Mouse (Mus musculus) embryo, embryonic 9.5 days (tissue): Measurements from ENCODE around the gene Cfap57.
"Not testable (repeated sequence)": the region's sequence is repeated elsewhere in the genome, so short reads cannot be mapped to it uniquely, and the experiment has no call there.

Experiments used
- DNase-seq: peaks from one replicate; pipeline ENCODE4 v3.0.0-alpha.2; 2017; ENCODE audit errors: extremely low spot score

Gene Cfap57

DNA sequence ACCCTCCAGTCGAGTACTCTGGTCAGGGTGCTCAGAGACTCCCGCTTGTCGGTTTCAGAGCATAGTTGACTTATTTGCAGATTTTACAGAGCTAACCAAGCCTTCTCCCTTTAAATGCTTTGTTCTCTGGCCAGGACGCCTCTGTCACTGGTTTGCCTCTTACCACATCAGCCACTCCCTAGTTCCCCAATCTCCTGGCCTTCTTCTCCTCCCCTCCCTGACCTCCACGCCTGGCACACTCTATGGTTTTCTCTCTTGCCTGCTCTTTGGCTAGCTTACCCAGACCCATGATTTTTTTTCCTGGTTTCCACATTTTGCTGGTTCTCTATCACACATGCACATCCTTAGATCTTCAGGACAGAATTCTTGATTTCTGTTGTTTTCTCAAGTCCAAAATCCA is 102.4 kb downstream of the Cfap57 start:
- no peak for DNase-seq

DNA sequence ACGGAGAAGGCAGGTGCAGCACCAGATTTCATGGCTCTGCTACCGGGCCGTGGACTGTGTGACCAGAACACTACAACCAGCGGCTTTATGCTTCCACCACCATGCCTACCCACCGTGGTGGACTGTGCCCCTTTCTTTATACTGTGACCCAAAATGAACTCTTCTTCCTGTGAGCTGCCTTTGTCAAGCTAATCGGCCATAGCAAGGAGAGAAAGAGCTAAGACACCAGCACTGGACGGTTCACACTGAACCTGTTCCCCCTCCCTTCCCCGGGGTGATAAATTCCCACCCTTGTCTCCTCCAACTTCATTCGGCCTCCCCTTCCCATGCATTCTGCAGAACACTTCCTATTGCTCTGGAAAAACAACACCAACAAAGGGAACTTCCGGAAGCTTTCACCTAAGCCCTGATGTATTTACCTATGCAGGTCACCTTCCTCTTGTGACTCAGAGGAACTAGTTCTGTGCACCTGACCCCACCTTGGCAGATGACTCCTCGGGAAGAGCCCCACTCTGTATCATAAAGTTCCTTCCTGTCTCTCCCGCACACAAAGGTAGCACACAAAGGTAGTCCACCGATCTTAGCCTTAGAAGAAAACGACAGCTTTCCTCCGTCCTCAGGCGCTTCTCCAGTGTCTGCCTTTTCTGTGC is 103.0 kb downstream of the Cfap57 start:
- DNase-seq, result no peak

DNA sequence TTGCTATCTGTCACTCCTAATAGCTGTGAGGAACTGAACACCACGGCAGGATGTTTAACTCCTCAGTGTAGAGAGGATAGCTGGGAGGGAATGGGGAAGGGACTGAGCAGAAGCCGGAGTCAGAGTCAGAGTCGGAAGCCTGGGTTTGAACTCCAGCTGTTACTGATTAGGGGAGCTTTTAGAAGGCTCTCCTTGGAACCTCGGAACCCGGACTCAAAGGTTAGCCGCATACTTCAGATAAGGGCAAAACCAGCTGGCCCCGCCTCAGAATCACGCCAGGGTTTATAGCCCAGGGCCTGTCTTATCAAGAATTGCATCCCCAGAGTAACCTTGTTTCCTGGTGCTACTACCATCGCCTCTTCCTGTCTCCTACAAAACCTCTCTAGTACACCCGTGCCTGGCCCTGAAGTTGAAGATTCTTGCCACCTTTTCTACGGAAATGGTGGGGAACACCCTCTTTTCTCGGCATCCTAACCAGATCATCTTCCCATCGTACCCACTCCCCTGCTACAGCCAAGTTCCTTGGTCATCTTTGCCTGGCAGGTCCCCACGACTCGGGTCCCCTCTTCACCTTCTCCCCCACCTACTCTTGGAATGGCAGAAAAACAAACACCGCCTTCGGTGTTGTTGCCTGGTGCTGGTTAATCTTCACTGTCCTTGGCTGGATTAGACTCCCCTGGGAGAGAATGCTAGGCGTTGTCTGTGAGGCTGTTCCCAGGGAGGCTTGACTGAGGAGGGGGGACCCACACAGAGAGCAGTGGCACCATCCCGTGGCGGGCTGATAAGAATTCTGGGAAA is 103.7 kb downstream of the Cfap57 start:
- DNase-seq, result peak; percentile 27

DNA sequence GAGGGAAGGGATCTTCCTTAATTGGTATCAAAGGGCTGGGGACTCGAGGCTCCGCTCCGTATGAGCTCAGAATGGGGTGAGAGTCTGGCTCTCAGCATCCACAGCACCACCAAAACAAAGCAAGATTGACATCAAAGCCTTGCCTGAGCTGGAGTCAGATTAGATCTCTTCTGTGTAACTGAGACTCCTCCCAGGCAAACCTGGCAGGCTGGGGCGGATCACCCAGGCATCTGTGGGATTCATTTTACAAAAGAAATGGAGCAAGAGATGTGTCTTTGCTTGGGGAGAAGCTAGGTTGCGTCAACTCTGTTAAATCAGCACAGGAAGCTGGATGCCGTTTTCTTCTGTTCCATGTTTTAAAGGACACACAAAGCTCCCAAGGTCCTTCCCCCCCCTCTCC is 111.5 kb downstream of the Cfap57 start:
- no peak for DNase-seq

DNA sequence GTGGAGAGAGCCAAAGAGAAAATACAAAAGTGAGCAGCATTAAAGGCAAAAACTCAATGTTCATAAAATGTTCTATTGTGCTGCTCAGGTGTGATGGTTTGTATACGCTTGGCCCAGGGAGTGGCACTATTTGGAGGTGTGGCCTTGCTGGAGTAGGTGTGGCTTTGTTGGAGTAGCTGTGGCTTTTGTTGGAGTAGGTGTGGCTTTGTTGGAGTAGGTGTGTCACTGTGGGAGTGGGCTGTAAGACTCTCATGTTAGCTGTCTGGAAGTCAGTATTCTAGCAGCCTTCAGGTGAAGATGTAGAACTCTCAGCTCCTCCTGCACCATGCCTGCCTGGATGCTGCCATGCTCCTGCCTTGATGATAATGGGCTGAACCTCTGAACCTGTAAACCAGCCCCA is 113.4 kb downstream of the Cfap57 start:
- DNase-seq, result not testable (repeated sequence)

DNA sequence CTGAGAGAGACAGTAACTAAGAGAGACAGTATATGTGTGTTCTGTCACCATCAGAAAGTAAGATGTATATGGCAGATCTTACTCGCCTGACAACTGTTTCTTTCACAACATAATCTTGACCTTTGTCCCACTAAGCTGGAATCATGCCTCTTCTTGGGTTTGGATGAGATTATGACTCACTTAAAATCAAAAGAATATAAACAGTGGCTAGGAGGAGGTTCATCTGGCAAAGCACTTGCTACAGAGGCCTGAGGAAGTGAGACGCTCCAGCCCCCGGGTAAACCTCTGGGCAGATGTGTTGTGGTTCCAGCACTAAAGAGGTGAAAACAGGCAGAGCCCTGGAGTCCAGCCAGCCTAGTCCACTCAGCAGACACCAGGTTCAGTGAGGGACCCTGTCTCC is 115.0 kb downstream of the Cfap57 start:
- DNase-seq, result no peak
